Mouse (Mus musculus) megakaryocyte progenitor cell, adult 5-6 weeks (primary cell): ENCODE measurements at regions not wholly inside any gene's neighbourhood (a gene's known extent, or its start where the extent isn't known, plus 50 kb on each side); places are given as distances from the start of the nearest gene placed in this dataset.

Experiments used
- ATAC-seq: replicated peaks from 2 replicates; pipeline ENCODE4 v1.8.0; 2016; ENCODE audit warnings: mild to moderate bottlenecking, moderate TSS enrichment, inconsistent platforms; ENCODE audit not compliant: poor library complexity

DNA sequence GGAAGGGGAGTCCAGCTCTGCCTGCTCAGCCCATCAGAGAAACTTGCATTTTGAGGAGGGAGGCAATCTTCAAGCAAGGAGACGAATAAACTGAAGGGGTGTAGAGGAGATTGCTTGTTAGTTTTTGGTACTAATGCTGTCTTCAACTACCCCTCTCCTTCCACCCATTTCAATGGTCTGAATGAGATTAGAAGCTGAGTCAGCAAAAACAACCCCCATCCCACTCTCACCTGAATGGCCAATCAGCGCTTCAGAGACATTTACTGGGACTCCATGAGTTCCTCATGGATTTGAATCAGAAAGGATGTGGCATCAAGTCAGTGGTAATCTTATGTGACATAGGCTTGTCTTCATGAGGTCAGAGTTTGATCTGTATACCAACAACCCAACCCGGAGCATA, 180.0 kb upstream of the Nlrp1b start:
- no peak for ATAC-seq

DNA sequence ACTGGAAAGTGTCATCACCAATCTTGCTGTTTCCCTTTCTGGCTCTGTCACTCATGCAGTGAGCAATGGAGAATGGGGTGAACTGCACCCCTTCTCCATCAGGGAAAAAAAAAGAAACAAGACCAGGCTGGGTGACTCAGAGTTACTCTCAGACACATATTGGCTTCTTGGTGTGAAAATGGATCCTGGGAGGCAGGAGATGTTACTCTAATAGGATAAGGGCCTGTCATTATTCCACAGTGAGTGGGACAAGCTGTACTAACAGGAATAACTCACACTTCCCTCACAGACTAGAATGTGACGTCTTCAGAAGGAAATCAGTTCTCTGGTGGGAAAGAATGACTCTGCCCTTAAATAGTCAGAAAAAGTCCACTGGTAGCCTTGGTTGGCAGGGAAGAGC, 181.4 kb upstream of the Nlrp1b start:
- ATAC-seq = no peak

DNA sequence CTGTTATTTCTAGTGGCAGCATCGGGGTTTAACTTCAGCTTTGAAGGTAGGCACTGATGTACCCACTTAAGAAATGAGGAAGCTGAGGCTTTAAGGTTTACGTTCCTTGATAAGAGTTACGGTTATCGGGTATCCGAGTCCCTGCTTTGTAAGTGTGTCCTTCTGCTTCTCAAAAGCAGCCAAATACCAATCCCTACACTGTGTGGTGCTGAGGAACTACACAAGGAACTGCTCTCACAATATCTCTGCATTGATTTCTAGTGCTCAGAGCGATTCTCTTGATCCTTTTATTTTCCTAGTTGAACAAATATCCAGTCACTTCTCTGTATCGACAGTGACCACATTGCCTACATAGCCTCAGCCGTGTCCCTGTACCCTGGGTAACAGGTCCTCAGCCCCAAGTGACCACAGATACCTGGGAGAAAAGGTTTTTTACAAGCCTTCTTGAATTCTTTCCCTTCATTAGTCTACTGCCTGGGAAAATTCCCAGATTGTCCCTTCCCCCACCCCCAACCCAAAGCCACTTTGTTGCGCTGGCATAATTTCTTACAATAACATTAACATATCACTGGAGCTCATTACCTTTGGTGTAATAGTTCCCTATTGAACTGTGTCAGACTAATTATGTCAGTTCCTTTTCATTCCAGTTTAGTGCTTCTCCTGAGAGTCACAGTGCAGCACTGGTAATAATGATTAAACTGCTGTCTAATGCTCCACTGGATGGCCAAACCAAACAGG, 184.0 kb upstream of the Nlrp1b start:
- ATAC-seq = no peak

DNA sequence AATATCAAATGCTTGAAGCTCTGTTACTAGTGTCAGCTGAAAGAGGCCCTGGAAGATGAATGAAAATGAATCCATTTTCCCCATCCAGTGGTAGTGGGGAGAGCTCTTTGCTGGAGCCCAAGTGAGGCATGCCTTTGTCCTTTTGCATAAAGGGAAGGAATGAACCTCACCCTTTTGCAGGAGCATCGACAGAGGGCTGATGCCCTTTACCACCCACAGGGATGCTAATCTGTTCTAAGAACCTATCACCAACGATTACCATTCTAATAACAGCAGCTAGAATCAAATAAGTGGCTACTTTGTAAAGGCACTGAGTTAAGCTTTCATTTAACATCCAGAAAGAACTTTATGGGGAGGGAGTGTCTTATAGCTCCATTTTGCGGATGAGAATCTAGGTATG, 184.9 kb upstream of the Nlrp1b start:
- no peak for ATAC-seq

GRCm38 (mm10) chr11:71422291-71422840, 191.8 kb upstream of the Nlrp1b start:
- ATAC-seq = no peak

GRCm38 (mm10) chr11:71423242-71423641, 192.7 kb upstream of the Nlrp1b start:
- ATAC-seq = no peak

DNA sequence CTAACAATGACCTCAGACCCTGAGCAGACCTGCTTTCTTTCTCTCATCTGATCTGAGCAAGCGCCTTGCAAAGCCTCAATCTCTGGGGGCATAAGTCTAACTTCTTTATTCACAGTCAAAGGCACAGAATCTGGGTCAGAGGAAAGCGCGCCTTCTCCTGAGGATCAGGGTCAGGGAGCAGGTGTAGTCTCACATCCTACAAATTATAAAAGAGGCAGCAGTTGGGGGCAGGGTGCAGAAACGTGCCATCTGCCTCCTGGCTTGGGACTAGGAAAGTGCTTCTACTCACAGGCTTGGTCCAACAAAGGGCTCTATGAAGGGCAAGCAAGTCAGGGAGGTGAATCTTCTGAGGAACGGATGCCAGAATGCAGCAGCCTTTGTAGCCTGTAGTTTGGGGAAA, 194.3 kb upstream of the Nlrp1b start:
- ATAC-seq = no peak

DNA sequence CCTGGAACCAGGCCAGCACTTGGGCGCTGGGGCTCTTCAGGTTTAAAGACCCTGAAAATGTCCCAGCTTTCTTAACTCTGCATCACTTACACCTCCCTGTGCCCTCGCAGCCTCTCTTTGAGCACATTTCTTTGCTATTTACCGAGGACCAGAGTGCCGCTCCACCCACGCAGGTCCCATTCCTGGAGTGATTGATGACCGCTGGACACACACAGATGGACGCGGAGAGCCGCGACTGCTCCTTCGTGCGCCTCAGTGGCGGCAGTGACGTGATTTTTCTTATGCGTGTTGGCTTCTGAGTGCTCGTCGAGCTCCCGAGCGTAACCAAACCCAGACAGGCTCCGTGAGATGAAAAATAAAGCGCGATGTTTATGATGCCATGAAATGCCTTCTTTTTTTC, 199.2 kb upstream of the Nlrp1b start:
- no peak for ATAC-seq

DNA sequence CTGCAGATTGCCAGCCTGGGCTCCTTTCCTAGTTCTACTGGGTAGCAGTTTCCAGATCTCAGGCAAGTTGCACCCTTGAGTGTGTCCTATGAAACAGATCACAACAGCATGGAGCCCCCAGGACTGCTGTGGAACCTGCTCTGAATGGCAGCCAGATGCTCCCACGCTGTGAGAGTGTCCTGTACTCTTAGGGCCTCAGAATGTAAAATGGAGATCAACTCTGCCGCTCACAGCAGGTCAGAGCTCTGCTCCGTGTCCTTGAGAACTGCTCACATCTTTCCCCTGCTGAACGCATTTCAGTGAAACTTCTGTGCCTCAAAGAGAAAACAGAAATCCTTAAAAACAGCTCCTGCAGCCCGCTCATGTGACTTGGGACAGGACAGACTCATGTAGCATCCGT, 203.7 kb upstream of the Nlrp1b start:
- ATAC-seq = no peak

DNA sequence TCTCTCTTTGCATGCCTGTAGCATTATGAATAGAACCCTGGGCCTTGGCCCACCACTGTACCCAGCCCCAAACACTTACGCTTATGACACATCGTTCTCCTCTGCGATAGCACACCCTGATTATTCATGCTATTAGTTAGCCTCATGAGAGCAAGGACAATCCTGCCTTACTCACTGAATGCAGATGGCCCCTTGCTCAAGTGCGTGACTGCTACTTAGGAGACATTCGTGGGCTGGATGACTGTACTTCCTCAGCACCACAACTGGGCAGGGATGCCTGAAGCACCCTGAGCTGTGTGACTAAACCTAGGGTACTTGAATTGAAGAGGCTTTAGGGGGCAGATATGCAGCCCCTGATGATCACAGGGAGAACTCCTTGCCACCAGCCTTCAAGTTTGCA, 204.4 kb upstream of the Nlrp1b start:
- ATAC-seq = no peak

- no peak for ATAC-seq
Observed at GRCm38 (mm10) chr11:71435745-71436144, 205.2 kb upstream of the Nlrp1b start.

GRCm38 (mm10) chr11:71436335-71436734, 205.8 kb upstream of the Nlrp1b start:
- ATAC-seq = no peak

DNA sequence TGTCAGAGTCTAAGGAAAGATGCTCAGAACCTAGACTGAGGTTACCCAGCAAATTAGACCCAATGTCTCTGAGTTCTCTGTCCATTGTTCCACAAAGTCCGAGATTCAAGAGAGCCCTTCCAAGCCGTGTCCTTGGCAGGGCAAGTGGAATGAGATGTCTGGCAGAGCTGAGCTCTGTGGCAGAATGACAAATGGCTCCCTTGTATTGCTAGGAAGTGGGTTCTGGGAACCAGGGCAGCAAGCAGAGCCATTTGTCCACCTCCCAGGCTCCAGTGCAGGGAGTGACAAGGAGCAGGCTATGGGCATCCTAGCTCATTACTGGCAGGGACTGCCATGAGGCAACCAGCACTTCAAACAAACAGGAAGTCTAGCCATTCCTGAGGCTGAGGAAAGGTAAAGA, 206.3 kb upstream of the Nlrp1b start:
- no peak for ATAC-seq

GRCm38 (mm10) chr11:71439871-71440270, 209.3 kb upstream of the Nlrp1b start:
- no peak for ATAC-seq

DNA sequence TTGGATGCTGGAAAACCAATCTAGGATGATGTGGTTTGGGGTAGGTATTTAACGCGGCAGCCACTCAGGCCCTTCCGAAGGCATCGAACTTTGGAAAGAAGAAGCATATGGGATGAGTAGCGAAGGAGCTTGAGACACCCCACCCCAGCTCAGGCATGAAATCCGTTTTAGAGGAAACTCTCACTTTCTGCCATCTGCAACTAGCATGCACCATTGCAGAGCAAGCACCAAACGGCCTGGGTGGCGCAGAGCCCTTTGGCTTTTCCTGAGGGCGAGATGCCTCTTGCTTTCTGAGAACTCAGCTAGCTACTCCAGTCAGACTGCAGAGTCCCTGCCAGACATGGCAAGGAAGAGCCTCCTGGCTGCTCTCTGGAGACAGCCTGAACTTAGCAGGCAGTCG, 209.9 kb upstream of the Nlrp1b start:
- no peak for ATAC-seq

DNA sequence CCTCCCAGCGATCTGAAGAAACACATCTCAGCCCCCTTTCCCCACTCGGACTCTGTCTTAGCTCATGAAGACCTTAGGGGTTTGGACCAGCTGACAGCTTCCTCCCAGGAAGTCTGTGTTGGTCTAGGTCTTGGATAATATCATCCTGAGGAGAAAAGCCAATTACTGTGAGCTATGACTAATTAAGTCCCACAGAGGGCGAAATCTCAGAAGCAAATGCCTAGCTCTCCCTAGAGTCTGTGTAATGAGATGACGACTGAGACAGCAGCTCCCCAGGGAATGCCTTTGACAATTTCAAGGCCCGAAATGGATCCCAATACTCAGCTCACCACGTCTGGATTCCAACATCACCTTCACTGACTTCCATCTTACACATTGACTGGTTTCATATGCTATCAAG, 213.5 kb upstream of the Nlrp1b start:
- no peak for ATAC-seq

GRCm38 (mm10) chr11:71446641-71447040, 216.1 kb upstream of the Nlrp1b start:
- no peak for ATAC-seq

- ATAC-seq = no peak
Observed at GRCm38 (mm10) chr11:71447841-71448745, 217.6 kb upstream of the Nlrp1b start.

DNA sequence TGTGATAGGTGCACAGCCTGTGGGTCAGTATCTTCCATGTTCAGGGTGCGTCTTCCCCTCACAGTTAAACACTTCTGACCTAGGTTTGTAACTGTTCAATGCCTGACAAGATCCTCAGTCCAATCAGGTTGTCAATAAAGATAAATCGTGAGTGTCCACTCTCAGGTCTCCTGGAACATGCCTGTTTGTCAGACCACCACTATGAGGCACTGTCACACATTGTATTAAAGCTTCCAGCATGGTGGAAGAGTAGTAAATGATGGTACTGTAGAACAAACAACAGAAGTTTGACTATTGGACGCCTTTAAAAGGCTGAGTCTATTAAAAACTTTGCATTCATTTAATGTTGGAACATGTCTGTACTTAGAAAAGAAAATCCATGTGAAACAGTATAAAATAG, 249.6 kb upstream of the Nlrp1b start:
- no peak for ATAC-seq

- no peak for ATAC-seq
Observed at GRCm38 (mm10) chr11:71497863-71498262, 251.9 kb upstream of the Wscd1 start.

DNA sequence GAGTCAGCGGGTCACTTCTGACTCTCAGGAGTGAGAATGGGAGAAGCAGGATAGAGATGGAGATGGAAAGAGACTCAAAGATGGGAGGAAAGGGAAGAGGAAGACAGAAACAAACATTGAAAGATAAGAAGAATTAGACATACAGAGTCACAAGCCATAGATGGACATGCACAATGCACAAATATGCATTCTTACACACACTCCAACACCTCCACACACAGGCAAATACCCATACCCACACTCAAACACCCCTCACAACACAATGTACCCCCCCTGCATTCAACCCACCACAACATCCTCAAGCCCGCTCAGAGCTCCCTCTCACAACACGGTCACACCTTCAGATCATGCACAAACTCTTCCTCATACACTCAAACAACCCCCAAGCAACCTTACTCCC, 251.4 kb upstream of the Wscd1 start:
- no peak for ATAC-seq

DNA sequence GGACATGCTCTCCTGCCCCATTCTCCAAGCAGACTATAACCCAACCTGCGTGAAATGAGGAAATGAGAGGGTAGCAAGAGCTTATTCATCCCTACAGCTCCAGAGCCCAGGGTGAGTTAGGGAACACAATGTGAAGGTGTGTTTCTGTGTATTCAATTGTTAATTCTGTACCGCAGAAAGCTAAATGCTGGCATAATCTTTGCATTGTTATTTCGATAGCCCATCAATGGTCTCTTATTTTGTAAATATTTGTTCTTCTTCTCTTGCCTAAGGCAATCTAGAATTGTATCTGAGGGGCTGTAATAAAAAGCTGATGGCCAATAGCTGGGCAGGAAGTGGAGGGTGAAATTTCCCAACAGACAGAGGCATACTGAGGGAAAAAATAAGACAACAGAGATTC, 247.6 kb upstream of the Wscd1 start:
- no peak for ATAC-seq
